Mouse (Mus musculus) testis, adult 2 months (tissue): ENCODE data around the gene Armcx3. TPM values are rescaled to one million over a fixed set of nuclear protein-coding genes. Genes with fewer than 3 reads are reported as not detected.
"Not testable (repeated sequence)": the region's sequence is repeated elsewhere in the genome, so short reads cannot be mapped to it uniquely, and the experiment has no call there.

ENCODE experiments used
- H3K27ac ChIP-seq: fragments of 200-500 bp; 2 replicates; pipeline ENCODE4 v1.5.1; 2012; ENCODE audit warnings: low read depth, low read length; ENCODE audit not compliant: control insufficient read depth, insufficient read depth
- H3K27me3 ChIP-seq: fragments of 200-500 bp; 2 replicates; pipeline ENCODE4 v1.6.1; 2012; ENCODE audit warnings: mild to moderate bottlenecking, low read length, moderate library complexity; ENCODE audit not compliant: control insufficient read depth, insufficient read depth
- H3K36me3 ChIP-seq: fragments of 200-500 bp; 2 replicates; pipeline ENCODE4 v1.6.1; 2012; ENCODE audit warnings: mild to moderate bottlenecking, low read length; ENCODE audit not compliant: control insufficient read depth, insufficient read depth
- H3K4me1 ChIP-seq: fragments of 200-500 bp; 2 replicates; pipeline ENCODE4 v1.6.1; 2012; ENCODE audit warnings: low read length; ENCODE audit not compliant: control insufficient read depth, insufficient read depth
- H3K4me3 ChIP-seq: fragments of 200-500 bp; 2 replicates; pipeline ENCODE4 v1.5.1; 2012; ENCODE audit warnings: low read depth, mild to moderate bottlenecking, low read length, moderate library complexity, mixed read lengths; ENCODE audit not compliant: control insufficient read depth
- CTCF ChIP-seq: fragments of 200-500 bp; IDR thresholded peaks from 2 replicates; pipeline ENCODE4 v1.5.1; 2012; ENCODE audit warnings: low read depth, mild to moderate bottlenecking, inconsistent platforms, low read length, moderate library complexity; ENCODE audit not compliant: control insufficient read depth, insufficient read depth, insufficient replicate concordance
- POLR2A ChIP-seq: fragments of 200-500 bp; IDR thresholded peaks from 2 replicates; pipeline ENCODE4 v1.6.1; 2012; ENCODE audit warnings: low read depth, mild to moderate bottlenecking, inconsistent platforms, low read length, moderate library complexity; ENCODE audit not compliant: control insufficient read depth
- polyA plus RNA-seq: library from polyadenylated mRNA; depleted of rRNA; stranded (reverse); fragments of >200 nt; gene quantifications from 2 replicates; pipeline ENCODE4 v1.2.3, GENCODE M21; 2012

The Armcx3 gene
- polyA plus RNA-seq, 1 experiment, result 1.5 TPM

GRCm38 (mm10) chrX:134739160-134739559, 17.2 kb upstream of the Armcx3 start:
- H3K4me1 ChIP-seq, result no peaks in the 10 kb centered on the region
- H3K27ac ChIP-seq, result no peak overlapping the region
- H3K36me3 ChIP-seq, result no peaks in the 10 kb centered on the region
- TF ChIP-seq CTCF (no peak), POLR2A (no peak)
- no peaks in the 10 kb centered on the region for H3K27me3 ChIP-seq
- H3K4me3 ChIP-seq, result no peak overlapping the region

- Histone ChIP-seq H3K4me3 (no peak overlapping the region), H3K27ac (no peak overlapping the region), H3K36me3 (no peaks in the 10 kb centered on the region), H3K4me1 (no peaks in the 10 kb centered on the region), H3K27me3 (no peaks in the 10 kb centered on the region)
- no peak for TF ChIP-seq POLR2A
These were observed 14.5 kb upstream of the Armcx3 start for GRCm38 (mm10) chrX:134741862-134742261.

GRCm38 (mm10) chrX:134746459-134746858, 9.9 kb upstream of the Armcx3 start:
- Histone ChIP-seq H3K36me3 (no peaks in the 10 kb centered on the region), H3K4me3 (no peak overlapping the region), H3K4me1 (0 out of 2 replicates have a peak, but pooled peaks cover 2% of the 10 kb centered on the region), H3K27me3 (no peaks in the 10 kb centered on the region), H3K27ac (no peak overlapping the region)
- peak; percentile 56; the same call in 1 of the 2 replicates for TF ChIP-seq CTCF
- TF ChIP-seq POLR2A, result no peak

GRCm38 (mm10) chrX:134750764-134751592, 5.4 kb upstream of the Armcx3 start, which contains the start of gene Armcx6:
TSS of gene Armcx6 (minus strand) at chrX:134751417.
- H3K27ac ChIP-seq, result peak within 1 kb of the TSS; percentile 30; the same call in 1 of the 2 replicates
- H3K4me1 ChIP-seq, result 0 out of 2 replicates have a peak, but pooled peaks cover 2% of the 10 kb centered on the region
- H3K27me3 ChIP-seq, result no peaks in the 10 kb centered on the region
- TF ChIP-seq CTCF (no peak), POLR2A (no peak)
- H3K4me3 ChIP-seq, result peak within 1 kb of the TSS; percentile 74
- H3K36me3 ChIP-seq, result no peaks in the 10 kb centered on the region

- TF ChIP-seq POLR2A, result no peak
- TF ChIP-seq CTCF, result no peak
- no peaks in the 10 kb centered on the region for H3K27me3 ChIP-seq
- no peaks in the 10 kb centered on the region for H3K36me3 ChIP-seq
- 0 out of 2 replicates have a peak, but pooled peaks cover 2% of the 10 kb centered on the region for H3K4me1 ChIP-seq
- no peak overlapping the region for H3K4me3 ChIP-seq
- no peak overlapping the region for H3K27ac ChIP-seq
These were observed 4.5 kb upstream of the Armcx3 start for GRCm38 (mm10) chrX:134751910-134752309.

GRCm38 (mm10) chrX:134752584-134752983, 3.8 kb upstream of the Armcx3 start:
- 0 out of 2 replicates have a peak, but pooled peaks cover 2% of the 10 kb centered on the region for H3K4me1 ChIP-seq

GRCm38 (mm10) chrX:134757293-134757995, 1.0 kb downstream of the Armcx3 start:
- no peaks in the 10 kb centered on the region for H3K4me1 ChIP-seq
- H3K4me3 ChIP-seq, result peak overlapping the region; percentile 80
- H3K36me3 ChIP-seq, result no peaks in the 10 kb centered on the region
- no peaks in the 10 kb centered on the region for H3K27me3 ChIP-seq
- TF ChIP-seq CTCF, result no peak
- no peak for TF ChIP-seq POLR2A
- peak overlapping the region; percentile 36; the same call in 1 of the 2 replicates for H3K27ac ChIP-seq

More at GRCm38 (mm10) chrX:134752584-134752983, 3.8 kb upstream of the Armcx3 start:
- TF ChIP-seq CTCF (no peak), POLR2A (no peak)
- Histone ChIP-seq H3K27me3 (no peaks in the 10 kb centered on the region), H3K4me3 (no peak overlapping the region), H3K36me3 (no peaks in the 10 kb centered on the region), H3K27ac (no peak overlapping the region)

- H3K27me3 ChIP-seq, H3K4me1 ChIP-seq, H3K36me3 ChIP-seq, H3K4me3 ChIP-seq, H3K27ac ChIP-seq: not testable (repeated sequence)
These were observed 7.2 kb downstream of the Armcx3 start for GRCm38 (mm10) chrX:134763428-134764198.
